Mouse (Mus musculus): ENCODE results near the gene Rxrb. TPM values are rescaled to one million over a fixed set of nuclear protein-coding genes. Genes with fewer than 3 reads are reported as not detected.

The Rxrb gene
- polyA plus RNA-seq, 2 experiments: 29.2 to 83.2 TPM

DNA sequence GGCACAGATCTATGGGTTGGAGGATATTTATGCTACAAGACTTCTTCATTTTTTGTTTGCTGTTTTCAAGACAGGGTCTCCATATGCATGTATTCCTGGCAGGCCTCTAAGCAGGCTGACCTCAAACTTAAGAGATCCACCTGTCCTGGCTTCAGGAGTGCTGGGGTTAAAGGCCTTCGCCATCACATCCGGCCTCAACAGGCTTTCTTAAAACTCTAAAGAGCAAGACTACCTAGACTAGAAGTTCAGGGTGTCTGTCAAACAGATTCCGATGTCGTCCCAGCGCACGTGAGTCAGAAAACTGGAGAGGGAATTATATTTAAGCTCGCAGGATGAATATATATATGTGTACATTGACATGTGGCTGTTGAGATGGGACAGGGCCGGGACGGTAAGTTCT lies 7.9 kb upstream of the Rxrb start:
- no peak overlapping the region for H3K27ac ChIP-seq (replicated peaks; ENCODE audit: low read depth, low read length)
- ATAC-seq (ENCODE audit: low FRiP score, low read depth) (no peak), DNase-seq (ENCODE audit: low spot score) (no peak)
- H3K27me3 ChIP-seq (ENCODE audit: control insufficient read depth, insufficient read depth, low read length): no peaks in the 10 kb centered on the region
- 69% methylated on average over 9 of the region's 9 CpGs for WGBS
- peak overlapping the region; percentile 91 for H3K4me3 ChIP-seq (replicated peaks; ENCODE audit: low read length)
- peaks cover 28% of the 10 kb centered on the region for H3K36me3 ChIP-seq (ENCODE audit: control insufficient read depth, insufficient read depth, low read length)
- H3K4me2 ChIP-seq (replicated peaks; ENCODE audit: low read depth, low read length, severe bottlenecking): peak overlapping the region; percentile 94
- H3K4me1 ChIP-seq (ENCODE audit: control insufficient read depth, insufficient read depth, low read length): peaks cover 27% of the 10 kb centered on the region
- H3K9ac ChIP-seq (ENCODE audit: low read depth, low read length, severe bottlenecking): peak overlapping the region; percentile 89; the same call in 1 of the 2 replicates
- no peaks in the 10 kb centered on the region for H3K9me3 ChIP-seq (ENCODE audit: control insufficient read depth, low read length)
- TF ChIP-seq POLR2A (IDR thresholded peaks at IDR 0.05; ENCODE audit: borderline replicate concordance, extremely low read depth, insufficient read depth, insufficient read length): no peak

DNA sequence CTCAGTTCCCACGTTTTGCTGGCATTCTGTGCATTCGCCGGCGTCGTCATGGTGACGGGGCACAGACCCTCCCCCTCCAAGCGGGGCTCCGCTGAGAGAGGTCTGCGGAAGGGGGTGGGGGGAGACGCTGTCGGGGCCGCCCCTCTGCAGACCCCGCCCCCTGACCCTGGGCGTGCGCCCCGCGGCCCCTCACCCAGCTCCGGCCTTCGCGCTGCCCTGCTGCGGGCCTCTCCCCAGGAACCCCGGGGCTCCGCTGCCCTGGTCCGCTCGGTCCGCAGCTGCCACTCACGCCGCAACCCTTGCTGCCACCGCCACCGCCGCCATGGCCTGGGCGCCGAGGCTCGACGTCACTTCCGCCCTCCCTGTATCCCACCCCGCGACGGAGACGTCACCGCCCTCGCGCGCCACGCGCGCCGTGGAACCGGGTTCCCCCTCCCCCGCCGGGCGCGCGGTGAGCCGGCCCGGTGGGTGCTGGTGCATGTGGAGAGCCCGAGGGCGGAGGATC lies 7.2 kb upstream of the Rxrb start, which contains the start of gene Ring1:
Ring1 (minus strand) TSS at position 364 of the 505 bp plus-strand sequence.
- H3K4me1 ChIP-seq (ENCODE audit: control insufficient read depth, insufficient read depth, low read length): peaks cover 27% of the 10 kb centered on the region
- peak; percentile 82; the same call in 1 of the 2 replicates for TF ChIP-seq POLR2A (IDR thresholded peaks at IDR 0.05; ENCODE audit: borderline replicate concordance, extremely low read depth, insufficient read depth, insufficient read length)
- 0% methylated on average over 19 of the region's 58 CpGs for WGBS

DNA sequence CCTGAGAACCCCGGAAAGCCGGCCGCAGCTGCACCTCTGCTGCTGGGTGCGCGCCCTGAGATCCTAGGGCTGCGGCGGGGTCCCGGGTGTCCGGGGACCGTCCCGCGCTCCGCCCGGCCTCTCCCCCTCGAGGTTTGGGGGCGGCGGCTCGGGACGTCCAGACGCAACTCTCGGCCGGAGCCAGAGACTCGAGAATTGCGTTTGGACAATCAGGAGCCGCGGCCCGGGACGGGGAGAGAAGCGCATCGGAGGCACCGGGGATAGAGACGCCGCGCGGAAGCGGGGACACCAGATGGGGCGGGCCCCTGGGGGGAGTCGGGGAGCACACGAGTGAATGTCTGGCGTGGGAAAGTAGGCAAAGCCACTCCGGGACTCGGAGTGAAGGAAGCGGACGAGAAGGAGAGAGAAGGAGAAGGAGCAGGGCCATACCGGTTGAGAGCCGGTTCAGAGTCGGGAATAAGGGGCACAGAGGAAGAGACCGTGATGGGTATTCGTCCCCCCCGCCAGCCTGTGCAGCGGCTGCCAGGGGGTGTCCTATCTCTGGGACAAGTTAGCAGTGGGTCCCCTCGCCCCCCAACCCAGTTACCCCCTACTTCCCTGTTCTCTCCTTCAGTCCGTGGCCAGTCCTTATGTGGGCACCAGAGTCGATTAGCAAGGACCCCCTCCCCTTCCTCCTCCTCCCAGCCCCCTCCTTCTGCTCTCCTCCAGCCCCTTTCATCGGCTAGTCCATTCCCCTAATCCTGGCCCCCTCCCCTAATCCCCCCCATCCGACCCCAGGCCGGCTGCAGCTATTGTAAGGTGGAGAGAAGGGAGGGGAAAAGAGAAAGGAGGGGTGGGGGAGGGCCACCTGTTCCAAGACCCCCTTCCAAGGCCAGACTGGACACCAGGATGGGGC lies 6.5 kb upstream of the Rxrb start:
- WGBS: 3% methylated on average over 36 of the region's 57 CpGs

More for the DNA sequence above, 7.2 kb upstream of the Rxrb start, which contains the start of gene Ring1:
- H3K9me3 ChIP-seq (ENCODE audit: control insufficient read depth, low read length): no peaks in the 10 kb centered on the region
- DNase-seq (ENCODE audit: low spot score): peak; percentile 82
- peak; percentile 83 for ATAC-seq (ENCODE audit: low FRiP score, low read depth)
- H3K36me3 ChIP-seq (ENCODE audit: control insufficient read depth, insufficient read depth, low read length): peaks cover 35% of the 10 kb centered on the region
- H3K27me3 ChIP-seq (ENCODE audit: control insufficient read depth, insufficient read depth, low read length): no peaks in the 10 kb centered on the region
- H3K27ac ChIP-seq (replicated peaks; ENCODE audit: low read depth, low read length): peak within 1 kb of the TSS; percentile 92
- peak within 1 kb of the TSS; percentile 94 for H3K4me2 ChIP-seq (replicated peaks; ENCODE audit: low read depth, low read length, severe bottlenecking)
- H3K4me3 ChIP-seq (replicated peaks; ENCODE audit: low read length): peak within 1 kb of the TSS; percentile 91
- peak within 1 kb of the TSS; percentile 89 for H3K9ac ChIP-seq (ENCODE audit: low read depth, low read length, severe bottlenecking)

DNA sequence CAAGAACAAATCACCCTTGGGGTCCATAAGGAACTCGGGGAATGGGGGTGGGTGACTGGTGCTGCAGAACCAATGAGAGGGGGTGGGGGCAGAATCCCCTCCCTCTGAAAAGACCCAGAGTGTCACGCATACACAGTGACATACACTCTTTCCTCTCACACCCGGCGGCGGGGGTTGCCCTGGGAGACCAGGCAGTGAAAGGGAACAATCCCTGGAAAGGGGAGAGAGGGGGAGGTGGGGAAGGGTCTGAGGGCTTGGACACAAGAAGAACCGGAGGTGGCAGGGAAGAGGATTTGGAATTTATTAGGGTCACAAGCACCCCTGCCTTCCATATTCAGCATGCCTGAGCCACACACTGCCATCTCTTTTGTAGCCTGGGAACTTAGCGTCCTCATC lies 5.9 kb upstream of the Rxrb start:
- no peaks in the 10 kb centered on the region for H3K9me3 ChIP-seq (ENCODE audit: control insufficient read depth, low read length)
- no peak for DNase-seq (ENCODE audit: low spot score)
- peaks cover 45% of the 10 kb centered on the region for H3K36me3 ChIP-seq (ENCODE audit: control insufficient read depth, insufficient read depth, low read length)
- H3K4me2 ChIP-seq (replicated peaks; ENCODE audit: low read depth, low read length, severe bottlenecking): peak overlapping the region; percentile 94
- no peak for TF ChIP-seq POLR2A (IDR thresholded peaks at IDR 0.05; ENCODE audit: borderline replicate concordance, extremely low read depth, insufficient read depth, insufficient read length)
- H3K4me1 ChIP-seq (ENCODE audit: control insufficient read depth, insufficient read depth, low read length): peaks cover 37% of the 10 kb centered on the region
- no peaks in the 10 kb centered on the region for H3K27me3 ChIP-seq (ENCODE audit: control insufficient read depth, insufficient read depth, low read length)
- H3K9ac ChIP-seq (ENCODE audit: low read depth, low read length, severe bottlenecking): no peak overlapping the region
- no peak for ATAC-seq (ENCODE audit: low FRiP score, low read depth)
- peak overlapping the region; percentile 91 for H3K4me3 ChIP-seq (replicated peaks; ENCODE audit: low read length)
- H3K27ac ChIP-seq (replicated peaks; ENCODE audit: low read depth, low read length): no peak overlapping the region
- WGBS: 26% methylated on average over 7 of the region's 7 CpGs

More for the DNA sequence above, 6.5 kb upstream of the Rxrb start:
- Histone ChIP-seq H3K9ac (ENCODE audit: low read depth, low read length, severe bottlenecking) (peak overlapping the region; percentile 89), H3K4me2 (replicated peaks; ENCODE audit: low read depth, low read length, severe bottlenecking) (peak overlapping the region; percentile 94), H3K4me1 (ENCODE audit: control insufficient read depth, insufficient read depth, low read length) (peaks cover 33% of the 10 kb centered on the region), H3K27me3 (ENCODE audit: control insufficient read depth, insufficient read depth, low read length) (no peaks in the 10 kb centered on the region), H3K36me3 (ENCODE audit: control insufficient read depth, insufficient read depth, low read length) (peaks cover 43% of the 10 kb centered on the region), H3K4me3 (replicated peaks; ENCODE audit: low read length) (peak overlapping the region; percentile 91), H3K27ac (replicated peaks; ENCODE audit: low read depth, low read length) (peak overlapping the region; percentile 92), H3K9me3 (ENCODE audit: control insufficient read depth, low read length) (no peaks in the 10 kb centered on the region)
- ATAC-seq (ENCODE audit: low FRiP score, low read depth) (peak; percentile 1; the same call in 1 of the 2 replicates), DNase-seq (ENCODE audit: low spot score) (no peak)
- no peak for TF ChIP-seq POLR2A (IDR thresholded peaks at IDR 0.05; ENCODE audit: borderline replicate concordance, extremely low read depth, insufficient read depth, insufficient read length)

DNA sequence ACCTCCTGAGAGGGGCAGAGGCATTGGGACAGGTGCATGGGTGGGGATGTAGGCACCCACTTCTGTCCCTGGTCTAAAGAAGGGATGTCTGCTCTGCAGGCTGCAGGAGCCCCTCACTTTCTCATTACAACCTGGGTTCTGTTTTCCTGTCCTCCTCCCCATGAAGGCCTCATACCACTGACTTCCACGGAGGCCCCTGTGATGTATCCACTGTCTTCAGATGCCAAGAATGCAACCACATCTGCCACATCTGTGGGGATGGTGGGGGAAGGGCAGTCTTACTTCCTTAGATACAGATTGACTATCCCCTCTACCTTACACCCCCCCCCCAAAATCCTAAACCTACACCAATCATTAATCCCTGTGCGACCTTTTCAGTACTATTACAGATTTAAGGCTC lies 5.4 kb upstream of the Rxrb start:
- Histone ChIP-seq H3K36me3 (ENCODE audit: control insufficient read depth, insufficient read depth, low read length) (peaks cover 41% of the 10 kb centered on the region), H3K27me3 (ENCODE audit: control insufficient read depth, insufficient read depth, low read length) (no peaks in the 10 kb centered on the region), H3K27ac (replicated peaks; ENCODE audit: low read depth, low read length) (no peak overlapping the region), H3K9ac (ENCODE audit: low read depth, low read length, severe bottlenecking) (no peak overlapping the region), H3K9me3 (ENCODE audit: control insufficient read depth, low read length) (no peaks in the 10 kb centered on the region), H3K4me1 (ENCODE audit: control insufficient read depth, insufficient read depth, low read length) (peaks cover 37% of the 10 kb centered on the region), H3K4me2 (replicated peaks; ENCODE audit: low read depth, low read length, severe bottlenecking) (peak overlapping the region; percentile 94; the same call in 1 of the 2 replicates), H3K4me3 (replicated peaks; ENCODE audit: low read length) (peak overlapping the region; percentile 91; the same call in 1 of the 2 replicates)
- 33% methylated on average over 2 of the region's 2 CpGs for WGBS
- DNase-seq (ENCODE audit: low spot score): no peak
- no peak for ATAC-seq (ENCODE audit: low FRiP score, low read depth)
- TF ChIP-seq POLR2A (IDR thresholded peaks at IDR 0.05; ENCODE audit: borderline replicate concordance, extremely low read depth, insufficient read depth, insufficient read length): no peak

Measured in limb, embryonic 14.5 days (tissue).